Mouse (Mus musculus): ENCODE measurements around the gene Pacrg. TPM values are rescaled to one million over a fixed set of nuclear protein-coding genes. Genes with fewer than 3 reads are reported as not detected.

Pacrg gene
- total and polyA plus RNA-seq, 2 experiments from 2014 or later, result 1.1 to 1.4 TPM

- no peak overlapping the region for H3K9ac ChIP-seq (replicated peaks; ENCODE audit: low read depth, low read length)
- no peak overlapping the region for H3K27ac ChIP-seq (ENCODE audit: low read depth)
- H3K36me3 ChIP-seq (replicated peaks; ENCODE audit: control insufficient read depth, insufficient read depth, low read length), result no peaks in the 10 kb centered on the region
- no peak overlapping the region for H3K4me3 ChIP-seq (ENCODE audit: low read depth, low read length)
- H3K4me1 ChIP-seq (ENCODE audit: control insufficient read depth, insufficient read depth), result no peaks in the 10 kb centered on the region
- TF ChIP-seq EP300 (IDR thresholded peaks at IDR 0.05; ENCODE audit: low read depth) (no peak), CTCF (IDR thresholded peaks at IDR 0.05; ENCODE audit: low read depth) (no peak)
- H3K27me3 ChIP-seq (ENCODE audit: control insufficient read depth, insufficient read depth, low read length), result no peaks in the 10 kb centered on the region
- ATAC-seq (ENCODE audit: insufficient read depth, low read depth) (no peak), DNase-seq (ENCODE audit: low spot score) (no peak)
- no peak overlapping the region for H3K4me2 ChIP-seq (ENCODE audit: low read depth, low read length)
- no peaks in the 10 kb centered on the region for H3K9me3 ChIP-seq (replicated peaks; ENCODE audit: control insufficient read depth, low read length)
- WGBS, result 88% methylated on average over 3 of the region's 3 CpGs
Measured at GRCm38 (mm10) chr17:10560053-10560452, 280.1 kb downstream of the Pacrg start.

GRCm38 (mm10) chr17:10558671-10559070 lies 281.4 kb downstream of the Pacrg start:
- no peaks in the 10 kb centered on the region for H3K9me3 ChIP-seq (replicated peaks; ENCODE audit: control insufficient read depth, low read length)
- H3K27me3 ChIP-seq (ENCODE audit: control insufficient read depth, insufficient read depth, low read length), result no peaks in the 10 kb centered on the region
- no peak for ATAC-seq (ENCODE audit: insufficient read depth, low read depth)
- H3K4me1 ChIP-seq (ENCODE audit: control insufficient read depth, insufficient read depth), result no peaks in the 10 kb centered on the region
- H3K9ac ChIP-seq (replicated peaks; ENCODE audit: low read depth, low read length), result no peak overlapping the region
- H3K4me3 ChIP-seq (ENCODE audit: low read depth, low read length), result no peak overlapping the region
- H3K4me2 ChIP-seq (ENCODE audit: low read depth, low read length), result no peak overlapping the region
- TF ChIP-seq EP300 (IDR thresholded peaks at IDR 0.05; ENCODE audit: low read depth) (no peak), CTCF (IDR thresholded peaks at IDR 0.05; ENCODE audit: low read depth) (no peak)
- WGBS, result 64% methylated on average over 8 of the region's 8 CpGs
- no peaks in the 10 kb centered on the region for H3K36me3 ChIP-seq (replicated peaks; ENCODE audit: control insufficient read depth, insufficient read depth, low read length)
- no peak overlapping the region for H3K27ac ChIP-seq (ENCODE audit: low read depth)
- DNase-seq (ENCODE audit: low spot score), result no peak

- Histone ChIP-seq H3K4me3 (ENCODE audit: low read depth, low read length) (no peak overlapping the region), H3K4me2 (ENCODE audit: low read depth, low read length) (no peak overlapping the region), H3K9ac (replicated peaks; ENCODE audit: low read depth, low read length) (no peak overlapping the region), H3K4me1 (ENCODE audit: control insufficient read depth, insufficient read depth) (peaks cover 9% of the 10 kb centered on the region; the same call in 1 of the 2 replicates), H3K36me3 (replicated peaks; ENCODE audit: control insufficient read depth, insufficient read depth, low read length) (no peaks in the 10 kb centered on the region), H3K27ac (ENCODE audit: low read depth) (no peak overlapping the region), H3K27me3 (ENCODE audit: control insufficient read depth, insufficient read depth, low read length) (no peaks in the 10 kb centered on the region), H3K9me3 (replicated peaks; ENCODE audit: control insufficient read depth, low read length) (no peaks in the 10 kb centered on the region)
- WGBS, result 71% methylated on average over 16 of the region's 16 CpGs
- TF ChIP-seq CTCF (IDR thresholded peaks at IDR 0.05; ENCODE audit: low read depth) (no peak), EP300 (IDR thresholded peaks at IDR 0.05; ENCODE audit: low read depth) (no peak)
- DNase-seq (ENCODE audit: low spot score) (no peak), ATAC-seq (ENCODE audit: insufficient read depth, low read depth) (no peak; the same call in 1 of the 2 replicates)
Measured at GRCm38 (mm10) chr17:10552295-10553056, 287.6 kb downstream of the Pacrg start.

- Histone ChIP-seq H3K9me3 (replicated peaks; ENCODE audit: control insufficient read depth, low read length) (no peaks in the 10 kb centered on the region), H3K4me2 (ENCODE audit: low read depth, low read length) (no peak overlapping the region), H3K27ac (ENCODE audit: low read depth) (no peak overlapping the region), H3K27me3 (ENCODE audit: control insufficient read depth, insufficient read depth, low read length) (no peaks in the 10 kb centered on the region), H3K4me3 (ENCODE audit: low read depth, low read length) (no peak overlapping the region), H3K36me3 (replicated peaks; ENCODE audit: control insufficient read depth, insufficient read depth, low read length) (no peaks in the 10 kb centered on the region), H3K9ac (replicated peaks; ENCODE audit: low read depth, low read length) (no peak overlapping the region), H3K4me1 (ENCODE audit: control insufficient read depth, insufficient read depth) (peaks cover 9% of the 10 kb centered on the region; the same call in 1 of the 2 replicates)
- WGBS, result 69% methylated on average over 15 of the region's 15 CpGs
- DNase-seq (ENCODE audit: low spot score) (no peak), ATAC-seq (ENCODE audit: insufficient read depth, low read depth) (no peak)
- TF ChIP-seq EP300 (IDR thresholded peaks at IDR 0.05; ENCODE audit: low read depth) (no peak), CTCF (IDR thresholded peaks at IDR 0.05; ENCODE audit: low read depth) (no peak)
Measured at GRCm38 (mm10) chr17:10550781-10551520, 289.2 kb downstream of the Pacrg start.

- no peak overlapping the region for H3K27ac ChIP-seq (ENCODE audit: low read depth)
- H3K9me3 ChIP-seq (replicated peaks; ENCODE audit: control insufficient read depth, low read length), result no peaks in the 10 kb centered on the region
- WGBS, result 31% methylated on average over 3 of the region's 3 CpGs
- DNase-seq (ENCODE audit: low spot score) (peak; percentile 60), ATAC-seq (ENCODE audit: insufficient read depth, low read depth) (peak; percentile 84)
- H3K27me3 ChIP-seq (ENCODE audit: control insufficient read depth, insufficient read depth, low read length), result no peaks in the 10 kb centered on the region
- H3K36me3 ChIP-seq (replicated peaks; ENCODE audit: control insufficient read depth, insufficient read depth, low read length), result no peaks in the 10 kb centered on the region
- H3K4me1 ChIP-seq (ENCODE audit: control insufficient read depth, insufficient read depth), result peaks cover 9% of the 10 kb centered on the region; the same call in 1 of the 2 replicates
- H3K4me3 ChIP-seq (ENCODE audit: low read depth, low read length), result no peak overlapping the region
- H3K4me2 ChIP-seq (ENCODE audit: low read depth, low read length), result no peak overlapping the region
- TF ChIP-seq CTCF (IDR thresholded peaks at IDR 0.05; ENCODE audit: low read depth) (no peak), EP300 (IDR thresholded peaks at IDR 0.05; ENCODE audit: low read depth) (no peak)
- H3K9ac ChIP-seq (replicated peaks; ENCODE audit: low read depth, low read length), result no peak overlapping the region
Measured at GRCm38 (mm10) chr17:10549825-10550224, 290.3 kb downstream of the Pacrg start.
